Mouse (Mus musculus): ENCODE measurements around the gene Dcaf4. TPM values are rescaled to one million over a fixed set of nuclear protein-coding genes. Genes with fewer than 3 reads are reported as not detected.

The Dcaf4 gene
- 10 to 100 TPM; 25.0 to 36.7 TPM for total RNA-seq (2023)

GRCm38 (mm10) chr12:83520311-83520890 lies at the start of gene Dcaf4:
Dcaf4 (plus strand) TSS chr12:83520466.

GRCm38 (mm10) chr12:83487476-83487991 lies 32.7 kb upstream of the Dcaf4 start, which contains the start of gene Dpf3:
Dpf3 (minus strand) TSS chr12:83487716.

Other genes with a start within 250 kb of the Dcaf4 start
- gene Dpf3, start 32.8 kb upstream of the Dcaf4 start, total RNA-seq (2023): not detected
- 10 to 100 TPM; 34.0 to 35.5 TPM for gene Zfyve1, start 76.8 kb downstream of the Dcaf4 start, total RNA-seq (2023)
- gene Rbm25, start 110.8 kb downstream of the Dcaf4 start, total RNA-seq (2023): 100 to 1,000 TPM; 309 to 325 TPM
- gene Psen1, start 167.7 kb downstream of the Dcaf4 start, total RNA-seq (2023): 10 to 100 TPM; 69.3 to 82.8 TPM
- 1 to 10 TPM; 1.4 to 1.5 TPM for gene Papln, start 243.2 kb downstream of the Dcaf4 start, total RNA-seq (2023)